15 mouse cellular contexts compared by ENCODE assay signal in genomic region chr8:122736623-122737022, GRCm38 (mm10). TPM values are rescaled to one million over a fixed set of nuclear protein-coding genes. Genes with fewer than 3 reads are reported as not detected.
DNase-seq lines count a peak whose midpoint lies in the region; ATAC-seq lines count a peak whose summit lies in the region.
"Had no signal": no experiment of that assay in that cellular context is flagged by ENCODE, and none has a peak within 500 bp of the region (broad histone marks: within the 10 kb centered on the region; RNA-seq: fewer than 3 reads in every experiment).

No protein-coding gene starts in this region.

- H3K4me3 ChIP-seq in heart, embryonic 13.5 days = peak overlapping the region; percentile 10
- H3K4me3 ChIP-seq in liver, embryonic 11.5 days (ENCODE audit: low read depth, low read length) = no peak overlapping the region
- H3K4me3 ChIP-seq in liver, embryonic 13.5 days (replicated peaks) = peak overlapping the region; percentile 4
- H3K4me3 ChIP-seq in liver, embryonic 16.5 days (ENCODE audit: low read depth, low read length) = no peak overlapping the region
- H3K4me3 ChIP-seq: embryonic facial prominence, embryonic 12.5 days had no signal

- 79% methylated on average over 11 of the region's 11 CpGs for WGBS in heart, embryonic 13.5 days
- 82% methylated on average over 11 of the region's 11 CpGs for WGBS in liver, embryonic 11.5 days
- 72% methylated on average over 11 of the region's 11 CpGs for WGBS in liver, embryonic 13.5 days (ENCODE audit: insufficient replicate concordance)
- WGBS in liver, embryonic 16.5 days (ENCODE audit: insufficient replicate concordance) = 72% methylated on average over 11 of the region's 11 CpGs

- no peaks in the 10 kb centered on the region for H3K9me3 ChIP-seq in heart, embryonic 13.5 days
- H3K9me3 ChIP-seq in liver, embryonic 11.5 days (ENCODE audit: control insufficient read depth, low read length) = no peaks in the 10 kb centered on the region
- H3K9me3 ChIP-seq in liver, embryonic 13.5 days (replicated peaks) = no peaks in the 10 kb centered on the region
- no peaks in the 10 kb centered on the region for H3K9me3 ChIP-seq in liver, embryonic 16.5 days (replicated peaks; ENCODE audit: control insufficient read depth, low read length)
- H3K9me3 ChIP-seq: embryonic facial prominence, embryonic 12.5 days had no signal

- no peak for ATAC-seq in heart, embryonic 13.5 days (ENCODE audit: extremely low read depth, insufficient number of reproducible peaks, low FRiP score, low TSS enrichment)
- ATAC-seq in liver, embryonic 11.5 days (replicated peaks; ENCODE audit: low FRiP score) = no peak
- ATAC-seq in liver, embryonic 13.5 days (ENCODE audit: low read depth) = no peak
- ATAC-seq in liver, embryonic 16.5 days (ENCODE audit: low read depth) = no peak
- ATAC-seq: CD4-positive, CD25-positive, alpha-beta regulatory T cell, adult 4 months had no signal

- peaks cover 81% of the 10 kb centered on the region for H3K27me3 ChIP-seq in heart, embryonic 13.5 days (replicated peaks)
- H3K27me3 ChIP-seq in liver, embryonic 11.5 days (replicated peaks; ENCODE audit: control insufficient read depth, insufficient read depth, low read length) = peaks cover 36% of the 10 kb centered on the region
- peaks cover 81% of the 10 kb centered on the region for H3K27me3 ChIP-seq in liver, embryonic 13.5 days
- H3K27me3 ChIP-seq in liver, embryonic 16.5 days (ENCODE audit: control insufficient read depth, insufficient read depth, low read depth, low read length) = peaks cover 27% of the 10 kb centered on the region

- intact Hi-C loops in heart, postnatal 14 days (cut with DNase I) = no loop called here

- peak overlapping the region; percentile 51 for H3K4me2 ChIP-seq in heart, embryonic 13.5 days
- peak overlapping the region; percentile 55 for H3K4me2 ChIP-seq in liver, embryonic 11.5 days
- peak overlapping the region; percentile 49 for H3K4me2 ChIP-seq in liver, embryonic 13.5 days
- peak overlapping the region; percentile 34 for H3K4me2 ChIP-seq in liver, embryonic 16.5 days (ENCODE audit: low read depth, low read length)
- H3K4me2 ChIP-seq: embryonic facial prominence, embryonic 12.5 days had no signal

- peaks cover 35% of the 10 kb centered on the region for H3K4me1 ChIP-seq in heart, embryonic 13.5 days
- peaks cover 32% of the 10 kb centered on the region for H3K4me1 ChIP-seq in liver, embryonic 11.5 days (replicated peaks; ENCODE audit: control insufficient read depth, insufficient read depth, low read length)
- H3K4me1 ChIP-seq in liver, embryonic 13.5 days (replicated peaks) = peaks cover 55% of the 10 kb centered on the region
- peaks cover 25% of the 10 kb centered on the region for H3K4me1 ChIP-seq in liver, embryonic 16.5 days (ENCODE audit: control insufficient read depth, low read depth, low read length)

- no peaks in the 10 kb centered on the region for H3K36me3 ChIP-seq in heart, embryonic 13.5 days
- H3K36me3 ChIP-seq in liver, embryonic 11.5 days (ENCODE audit: control insufficient read depth, insufficient read depth, low read length) = no peaks in the 10 kb centered on the region
- H3K36me3 ChIP-seq in liver, embryonic 13.5 days = no peaks in the 10 kb centered on the region
- no peaks in the 10 kb centered on the region for H3K36me3 ChIP-seq in liver, embryonic 16.5 days (ENCODE audit: control insufficient read depth, insufficient read depth)
- H3K36me3 ChIP-seq: embryonic facial prominence, embryonic 12.5 days had no signal

- H3K9ac ChIP-seq in heart, embryonic 13.5 days = no peak overlapping the region
- H3K9ac ChIP-seq in liver, embryonic 11.5 days (ENCODE audit: low read depth, low read length) = no peak overlapping the region
- H3K9ac ChIP-seq in liver, embryonic 13.5 days = peak overlapping the region; percentile 53
- no peak overlapping the region for H3K9ac ChIP-seq in liver, embryonic 16.5 days (ENCODE audit: low read depth, low read length)
- H3K9ac ChIP-seq: embryonic facial prominence, embryonic 12.5 days had no signal

- H3K27ac ChIP-seq in heart, embryonic 13.5 days (replicated peaks) = peak overlapping the region; percentile 21
- 0 out of 2 replicates have a peak overlapping the region, but pooled peaks have one; percentile 14 for H3K27ac ChIP-seq in liver, embryonic 11.5 days (ENCODE audit: low read depth, low read length)
- H3K27ac ChIP-seq in liver, embryonic 13.5 days = peak overlapping the region; percentile 66
- H3K27ac ChIP-seq in liver, embryonic 16.5 days (ENCODE audit: low read length) = no peak overlapping the region
- H3K27ac ChIP-seq: embryonic facial prominence, embryonic 12.5 days had no signal

- DNase-seq in heart, postnatal 14 days = no peak
- DNase-seq in liver, embryonic 11.5 days (ENCODE audit: low spot score) = no peak
- no peak for DNase-seq in liver
- DNase-seq in liver, embryonic 13.5 days = no peak
- DNase-seq in kidney, adult 8-10 months = no peak
- DNase-seq: adrenal gland, adult 8-10 months; cerebellum, adult 11-12 months; kidney, adult 11 months; kidney, postnatal 14 days; layer of hippocampus, adult 9-11 months; right cerebral cortex, postnatal 25 days had no signal

RNA-seq across cellular contexts. Expression of gene Cbfa2t3, which starts 37.7 kb away (rescaled TPM):
- polyA plus RNA-seq in heart, embryonic 13.5 days (2015; fragmentation: Nextera tagmentation; extraction: Ambion mirVana) = 4.2 and 4.8 TPM in 2 replicates
- total RNA-seq in heart, postnatal 14 days (2021) = 10 to 100 TPM; 22.1 to 25.3 TPM
- polyA plus RNA-seq in liver, embryonic 11.5 days (2014; fragmentation: Nextera tagmentation; extraction: Ambion mirVana) = 13.8 and 14.4 TPM in 2 replicates
- 4.5 and 5.7 TPM in 2 replicates for polyA plus RNA-seq in liver, embryonic 13.5 days (2015; fragmentation: Nextera tagmentation; extraction: Ambion mirVana)
- 3.1 and 3.3 TPM in 2 replicates for polyA plus RNA-seq in liver, embryonic 16.5 days (2015; fragmentation: Nextera tagmentation; extraction: Ambion mirVana)

RNA-seq across cellular contexts. Expression of gene Acsf3, which starts 38.7 kb away (rescaled TPM):
- 14.3 and 15.4 TPM in 2 replicates for polyA plus RNA-seq in heart, embryonic 13.5 days (2015; fragmentation: Nextera tagmentation; extraction: Ambion mirVana)
- total RNA-seq in heart, postnatal 14 days (2021) = 10 to 100 TPM; 24.7 to 26.8 TPM
- 16.6 and 18.8 TPM in 2 replicates for polyA plus RNA-seq in liver, embryonic 11.5 days (2014; fragmentation: Nextera tagmentation; extraction: Ambion mirVana)
- 7.9 and 8.5 TPM in 2 replicates for polyA plus RNA-seq in liver, embryonic 13.5 days (2015; fragmentation: Nextera tagmentation; extraction: Ambion mirVana)
- polyA plus RNA-seq in liver, embryonic 16.5 days (2015; fragmentation: Nextera tagmentation; extraction: Ambion mirVana) = 9.1 and 10.3 TPM in 2 replicates

Comparison
In these comparisons a context has a peak if more than half of its experiments do, and no peak if none do; other contexts are left out.
1. H3K4me3 ChIP-seq: peak in heart, embryonic 13.5 days (single experiment) and liver, embryonic 13.5 days (single experiment); none in liver, embryonic 11.5 days (single experiment) and liver, embryonic 16.5 days (single experiment).
2. Peak in every context shown above with its lines, with median percentiles within 50 percentile points of each other: H3K4me2 ChIP-seq.